Mouse (Mus musculus): ENCODE data around the gene Nlrp1a.

- TF ChIP-seq EP300 (IDR thresholded peaks at IDR 0.05; ENCODE audit: low read depth) (no peak), CTCF (IDR thresholded peaks at IDR 0.05; ENCODE audit: low read depth) (no peak)
These were observed 19.6 kb upstream of the Nlrp1a start for GRCm38 (mm10) chr11:71164139-71164538.

All from liver, postnatal 0 days (tissue).